Mouse (Mus musculus) urinary bladder, adult 18-20 months (tissue): ENCODE measurements around the gene P2rx2.

Source experiments
- DNase-seq, 2 experiments: peaks; one replicate each; pipeline ENCODE4 v3.0.0; 2022; ENCODE audit warnings: low spot score in 2 of 2, mixed read lengths in 2 of 2

Gene P2rx2

GRCm38 (mm10) chr5:110342648-110343284, at the start of gene P2rx2:
TSS of gene P2rx2 (minus strand) at chr5:110343212.
- DNase-seq, result peak; percentile 52 to 58

GRCm38 (mm10) chr5:110392727-110393126, 49.7 kb upstream of the P2rx2 start:
- no peak for DNase-seq

- no peak for DNase-seq
Measured at GRCm38 (mm10) chr5:110390631-110391030, 47.6 kb upstream of the P2rx2 start.

GRCm38 (mm10) chr5:110387332-110387731, 44.3 kb upstream of the P2rx2 start:
- no peak for DNase-seq

- peak; percentile 68 to 82 for DNase-seq
Measured at GRCm38 (mm10) chr5:110386371-110387330, 43.6 kb upstream of the P2rx2 start.

- DNase-seq, result no peak
Measured at GRCm38 (mm10) chr5:110385263-110385662, 42.3 kb upstream of the P2rx2 start.

GRCm38 (mm10) chr5:110384491-110384890, 41.5 kb upstream of the P2rx2 start:
- DNase-seq, result no peak

- DNase-seq, result no peak
Measured at GRCm38 (mm10) chr5:110379823-110380222, 36.8 kb upstream of the P2rx2 start.

GRCm38 (mm10) chr5:110379086-110379485, 36.1 kb upstream of the P2rx2 start:
- DNase-seq, result no peak

- no peak for DNase-seq
Measured at GRCm38 (mm10) chr5:110378181-110378583, 35.2 kb upstream of the P2rx2 start.

GRCm38 (mm10) chr5:110376802-110377433, 33.9 kb upstream of the P2rx2 start:
- DNase-seq, result peak; percentile 49 to 65

GRCm38 (mm10) chr5:110363822-110364545, 21.0 kb upstream of the P2rx2 start:
- no peak for DNase-seq

- peak; percentile 55 to 71 for DNase-seq
Measured at GRCm38 (mm10) chr5:110363179-110363821, 20.3 kb upstream of the P2rx2 start.

GRCm38 (mm10) chr5:110362813-110363178, 19.8 kb upstream of the P2rx2 start:
- DNase-seq, result no peak

- DNase-seq, result no peak
Measured at GRCm38 (mm10) chr5:110361465-110361864, 18.5 kb upstream of the P2rx2 start.

- peak; percentile 48 to 75 for DNase-seq
Measured at GRCm38 (mm10) chr5:110357531-110358179, 14.6 kb upstream of the P2rx2 start.

GRCm38 (mm10) chr5:110354716-110355115, 11.7 kb upstream of the P2rx2 start:
- DNase-seq, result peak in 1 of 2 experiments; percentile 32

GRCm38 (mm10) chr5:110347006-110347405, 4.0 kb upstream of the P2rx2 start:
- DNase-seq, result no peak

GRCm38 (mm10) chr5:110345553-110345952, 2.5 kb upstream of the P2rx2 start:
- DNase-seq, result no peak

- DNase-seq, result no peak
Measured at GRCm38 (mm10) chr5:110344524-110344923, 1.5 kb upstream of the P2rx2 start, which contains the start of gene Lrcol1. TSS of gene Lrcol1 (plus strand) at chr5:110344730.

GRCm38 (mm10) chr5:110338792-110339191, 4.2 kb downstream of the P2rx2 start:
- no peak for DNase-seq
